Mouse (Mus musculus): Measurements from ENCODE around the gene Vipas39. TPM values are rescaled to one million over a fixed set of nuclear protein-coding genes. Genes with fewer than 3 reads are reported as not detected.

Vipas39 gene
- polyA plus RNA-seq, 1 experiment from 2014 or later: 31.8 TPM

DNA sequence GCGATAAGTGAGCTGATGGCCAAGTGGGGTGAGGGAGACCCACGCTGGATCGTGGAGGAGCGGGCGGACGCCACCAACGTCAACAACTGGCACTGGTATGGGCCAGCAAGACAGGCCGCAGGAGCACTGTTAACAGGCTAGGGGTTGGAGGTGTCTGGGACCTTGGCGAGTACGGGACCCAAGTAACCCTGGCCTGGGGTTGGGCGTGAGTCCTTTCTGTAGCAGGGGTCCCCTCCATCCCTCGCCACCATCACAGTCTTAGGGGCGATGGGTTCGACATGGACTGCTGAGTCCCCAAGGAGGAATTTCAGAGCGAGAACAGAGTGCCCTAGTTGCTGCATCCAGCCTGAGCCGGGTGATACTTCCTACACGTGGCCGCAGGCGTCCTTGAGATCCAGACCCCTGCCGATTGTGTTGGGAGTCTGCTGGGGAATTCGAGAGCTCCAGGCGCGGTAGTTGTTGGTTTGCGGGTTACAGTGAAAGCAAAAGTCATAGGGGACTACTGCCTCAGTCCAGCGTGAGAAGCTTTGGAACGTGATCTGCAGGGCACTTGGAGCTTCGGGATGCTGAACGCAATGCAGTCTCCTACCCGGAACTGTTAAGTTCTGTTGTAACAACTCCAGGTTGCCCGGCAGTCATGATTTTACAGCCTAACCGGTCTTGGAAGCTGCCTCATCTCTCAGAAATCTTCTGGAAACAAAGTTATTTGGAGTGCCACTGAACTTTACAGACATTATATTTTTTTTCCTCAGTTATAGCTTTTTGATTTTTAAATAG lies 959 bp upstream of the Vipas39 start:
- Histone ChIP-seq H3K4me2 (peak overlapping the region; percentile 90), H3K9me3 (replicated peaks) (no peaks in the 10 kb centered on the region), H3K4me3 (peak overlapping the region; percentile 70), H3K9ac (peak overlapping the region; percentile 80), H3K27me3 (replicated peaks) (no peaks in the 10 kb centered on the region), H3K36me3 (peaks cover 52% of the 10 kb centered on the region), H3K4me1 (replicated peaks) (peaks cover 12% of the 10 kb centered on the region), H3K27ac (ENCODE audit: poor library complexity, severe bottlenecking) (peak overlapping the region; percentile 89)
- WGBS: under 1% methylated on average over 31 of the region's 31 CpGs
- peak; percentile 73 for ATAC-seq (ENCODE audit: insufficient number of reproducible peaks, low FRiP score)

DNA sequence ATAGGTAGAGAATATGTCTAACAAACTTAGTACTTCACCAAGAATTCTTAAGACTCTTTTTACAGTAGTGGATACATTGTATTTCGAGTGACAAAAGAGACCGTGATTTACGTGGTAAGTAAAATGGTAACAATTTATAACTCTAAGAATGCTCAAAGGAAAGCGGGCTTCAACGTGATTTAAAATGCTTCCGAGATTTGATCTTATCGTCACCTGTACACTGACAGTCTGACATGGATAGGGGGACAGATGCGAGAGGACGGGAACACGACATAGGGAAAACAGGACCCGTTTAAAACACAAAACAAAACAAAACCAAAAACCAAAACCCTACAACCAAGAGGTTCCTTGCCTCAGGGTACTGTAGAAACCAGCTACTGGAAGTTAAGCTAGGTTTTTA lies 612 bp downstream of the Vipas39 start:
- peak overlapping the region; percentile 90; the same call in 1 of the 2 replicates for H3K27ac ChIP-seq (ENCODE audit: poor library complexity, severe bottlenecking)
- H3K9ac ChIP-seq: peak overlapping the region; percentile 80
- no peaks in the 10 kb centered on the region for H3K9me3 ChIP-seq (replicated peaks)
- peaks cover 51% of the 10 kb centered on the region for H3K36me3 ChIP-seq
- no peaks in the 10 kb centered on the region for H3K27me3 ChIP-seq (replicated peaks)
- H3K4me3 ChIP-seq: peak overlapping the region; percentile 70
- ATAC-seq (ENCODE audit: insufficient number of reproducible peaks, low FRiP score): no peak
- peak overlapping the region; percentile 83 for H3K4me2 ChIP-seq
- H3K4me1 ChIP-seq (replicated peaks): peaks cover 12% of the 10 kb centered on the region
- 18% methylated on average over 11 of the region's 11 CpGs for WGBS

DNA sequence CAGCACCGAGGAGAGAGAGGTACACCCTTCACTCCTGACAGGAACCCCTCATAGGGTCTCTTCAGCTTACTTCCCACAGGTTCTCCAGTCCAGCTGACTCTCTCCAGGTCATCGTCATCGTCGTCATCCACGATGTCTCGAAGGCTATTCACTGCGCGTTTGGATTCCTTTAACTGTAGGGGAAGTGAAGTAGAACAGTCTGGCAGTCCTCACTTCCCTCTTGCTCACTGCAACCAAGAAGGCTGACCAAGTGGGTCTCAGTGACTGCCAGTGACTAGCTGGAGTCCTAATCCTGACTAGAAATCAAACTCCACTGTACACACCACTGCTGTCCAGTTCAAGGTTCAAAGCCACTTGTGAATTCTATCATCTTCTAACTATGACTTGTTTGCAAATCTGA lies 5.5 kb downstream of the Vipas39 start:
- peaks cover 76% of the 10 kb centered on the region for H3K36me3 ChIP-seq

DNA sequence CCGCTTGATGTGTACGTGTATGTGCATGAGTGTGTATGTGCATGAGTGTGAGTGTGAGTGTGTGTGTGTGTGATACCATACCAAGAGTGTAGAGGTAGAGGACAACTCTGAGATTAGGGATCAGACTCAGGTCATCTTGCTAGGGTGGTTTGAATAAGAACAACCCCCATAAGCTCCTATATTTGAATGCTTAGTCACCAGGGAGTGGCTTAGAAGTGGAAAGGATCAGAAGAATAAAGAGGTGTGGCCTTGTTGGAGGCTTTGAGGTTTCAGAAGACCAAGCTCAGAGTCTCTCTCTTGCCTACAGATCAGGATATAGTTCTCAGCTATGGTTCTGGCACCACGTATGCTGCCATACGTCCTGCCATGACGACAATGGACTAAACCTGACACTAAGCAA lies 9.4 kb downstream of the Vipas39 start:
- Histone ChIP-seq H3K4me2 (no peak overlapping the region), H3K4me3 (no peak overlapping the region), H3K27ac (ENCODE audit: poor library complexity, severe bottlenecking) (no peak overlapping the region), H3K9me3 (replicated peaks) (no peaks in the 10 kb centered on the region), H3K9ac (no peak overlapping the region), H3K27me3 (replicated peaks) (no peaks in the 10 kb centered on the region), H3K36me3 (peaks cover 88% of the 10 kb centered on the region), H3K4me1 (replicated peaks) (no peaks in the 10 kb centered on the region)
- ATAC-seq (ENCODE audit: insufficient number of reproducible peaks, low FRiP score): no peak
- 90% methylated on average over 5 of the region's 5 CpGs for WGBS

More for the DNA sequence above, 5.5 kb downstream of the Vipas39 start:
- no peak overlapping the region for H3K4me2 ChIP-seq
- H3K4me3 ChIP-seq: no peak overlapping the region
- H3K4me1 ChIP-seq (replicated peaks): 0 out of 2 replicates have a peak, but pooled peaks cover 3% of the 10 kb centered on the region
- no peaks in the 10 kb centered on the region for H3K9me3 ChIP-seq (replicated peaks)
- 92% methylated on average over 8 of the region's 8 CpGs for WGBS
- no peak overlapping the region for H3K9ac ChIP-seq
- H3K27ac ChIP-seq (ENCODE audit: poor library complexity, severe bottlenecking): no peak overlapping the region
- ATAC-seq (ENCODE audit: insufficient number of reproducible peaks, low FRiP score): no peak
- no peaks in the 10 kb centered on the region for H3K27me3 ChIP-seq (replicated peaks)

DNA sequence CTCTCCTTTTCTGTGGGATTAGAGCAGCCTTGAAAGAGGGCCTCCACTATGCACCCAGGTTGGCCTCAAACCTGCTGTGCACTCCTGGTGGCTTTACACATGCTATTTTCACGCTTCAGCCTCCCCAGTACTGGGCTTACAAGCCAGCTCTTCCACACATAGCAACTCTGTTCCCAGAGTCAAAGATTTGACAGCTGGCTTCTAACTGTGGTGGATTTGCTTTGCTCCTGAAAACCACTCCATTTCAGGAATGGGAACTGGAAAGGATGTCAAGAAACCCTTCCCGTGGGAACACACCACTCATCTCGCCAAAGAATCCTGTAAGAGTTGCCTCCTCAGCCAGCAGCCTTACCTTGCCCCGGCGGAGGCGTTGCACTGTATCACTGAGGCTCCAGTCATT lies 12.2 kb downstream of the Vipas39 start:
- H3K4me3 ChIP-seq: no peak overlapping the region
- WGBS: 91% methylated on average over 6 of the region's 6 CpGs
- H3K4me1 ChIP-seq (replicated peaks): no peaks in the 10 kb centered on the region
- H3K4me2 ChIP-seq: no peak overlapping the region
- peaks cover 93% of the 10 kb centered on the region for H3K36me3 ChIP-seq
- ATAC-seq (ENCODE audit: insufficient number of reproducible peaks, low FRiP score): no peak
- no peaks in the 10 kb centered on the region for H3K9me3 ChIP-seq (replicated peaks)
- H3K9ac ChIP-seq: no peak overlapping the region
- H3K27me3 ChIP-seq (replicated peaks): no peaks in the 10 kb centered on the region
- H3K27ac ChIP-seq (ENCODE audit: poor library complexity, severe bottlenecking): no peak overlapping the region

DNA sequence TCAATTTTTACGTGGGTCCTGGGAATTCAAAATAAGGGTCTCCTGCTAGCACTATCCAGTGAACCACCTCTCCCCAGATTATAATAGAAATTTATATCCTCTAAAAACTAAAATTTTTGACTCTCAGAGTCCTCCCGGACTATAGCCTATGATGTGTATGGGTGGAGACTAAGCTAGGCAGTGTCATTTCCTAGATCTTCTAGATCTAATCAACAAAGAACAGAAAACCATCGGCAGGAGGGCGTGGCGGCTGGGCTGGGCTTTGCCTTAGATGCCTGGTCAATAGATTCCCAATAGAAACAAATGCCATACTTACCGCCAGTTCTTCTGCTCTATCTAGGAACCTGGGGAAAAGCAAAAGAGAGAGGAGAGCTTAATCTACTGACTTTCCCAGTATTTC lies 15.9 kb downstream of the Vipas39 start:
- 87% methylated on average over 6 of the region's 6 CpGs for WGBS
- no peaks in the 10 kb centered on the region for H3K9me3 ChIP-seq (replicated peaks)
- no peaks in the 10 kb centered on the region for H3K4me1 ChIP-seq (replicated peaks)
- no peak overlapping the region for H3K27ac ChIP-seq (ENCODE audit: poor library complexity, severe bottlenecking)
- H3K4me2 ChIP-seq: no peak overlapping the region
- peaks cover 84% of the 10 kb centered on the region for H3K36me3 ChIP-seq
- H3K9ac ChIP-seq: no peak overlapping the region
- H3K27me3 ChIP-seq (replicated peaks): no peaks in the 10 kb centered on the region
- no peak overlapping the region for H3K4me3 ChIP-seq
- ATAC-seq (ENCODE audit: insufficient number of reproducible peaks, low FRiP score): no peak

DNA sequence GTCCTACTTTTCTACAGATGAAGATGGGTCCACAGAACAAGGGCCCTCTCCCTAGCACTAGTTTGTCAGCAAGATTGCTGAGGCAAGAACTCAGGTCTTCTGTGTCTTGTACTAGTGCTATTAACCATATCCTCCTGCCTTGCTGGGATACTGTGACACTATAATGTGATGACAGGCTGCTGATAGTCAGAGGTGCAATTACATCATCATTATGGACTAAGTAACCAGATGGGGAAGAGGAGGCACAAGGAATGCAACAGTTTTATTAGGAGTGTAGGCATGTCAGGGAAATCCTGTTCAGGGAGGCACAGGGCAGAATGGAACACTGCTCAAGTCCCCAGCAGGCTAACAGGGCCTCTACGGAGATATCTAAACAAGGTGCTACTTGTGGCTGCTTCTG lies 27.4 kb downstream of the Vipas39 start, which contains the start of gene Noxred1:
Gene Noxred1 (minus strand): TSS at position 101 of the 400 bp plus-strand sequence.
- Histone ChIP-seq H3K4me2 (no peak within 1 kb of the TSS), H3K27ac (ENCODE audit: poor library complexity, severe bottlenecking) (peak within 1 kb of the TSS; percentile 56), H3K27me3 (replicated peaks) (no peaks in the 10 kb centered on the region), H3K36me3 (peaks cover 49% of the 10 kb centered on the region), H3K9me3 (replicated peaks) (no peaks in the 10 kb centered on the region), H3K4me1 (replicated peaks) (peaks cover 16% of the 10 kb centered on the region), H3K4me3 (no peak within 1 kb of the TSS), H3K9ac (no peak within 1 kb of the TSS)
- WGBS: 57% methylated on average over 1 of the region's 1 CpGs
- ATAC-seq (ENCODE audit: insufficient number of reproducible peaks, low FRiP score): no peak

DNA sequence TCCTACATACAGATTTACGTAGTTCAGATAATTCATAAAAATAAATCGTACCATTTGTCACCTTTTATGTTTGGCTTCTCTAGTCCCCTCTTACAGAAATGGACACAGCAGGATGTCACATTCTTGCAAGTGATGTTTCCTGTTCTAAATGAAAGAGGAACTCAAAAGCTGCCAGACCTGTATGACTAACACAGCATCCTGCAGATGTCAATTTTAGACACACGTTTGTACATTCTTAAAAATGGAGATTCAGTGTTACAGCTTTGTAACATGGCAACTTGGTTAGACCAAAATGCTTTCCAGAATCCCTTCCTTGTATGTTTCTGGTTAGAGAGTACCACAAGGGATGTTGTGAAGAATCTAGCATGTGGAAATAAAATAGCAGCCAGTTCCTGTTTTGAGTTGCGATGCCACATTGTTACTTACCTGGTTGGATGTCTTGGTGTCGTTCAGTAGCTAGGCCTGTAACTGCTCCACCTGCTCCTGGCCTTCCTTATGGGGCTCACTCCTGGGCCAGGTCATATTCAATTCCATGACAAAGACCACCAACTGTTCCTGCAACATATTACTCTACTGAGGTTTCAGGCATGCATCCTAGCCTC lies 29.1 kb downstream of the Vipas39 start:
- H3K36me3 ChIP-seq: peaks cover 39% of the 10 kb centered on the region
- H3K9ac ChIP-seq: no peak overlapping the region
- H3K4me2 ChIP-seq: no peak overlapping the region
- H3K4me3 ChIP-seq: no peak overlapping the region
- WGBS: 89% methylated on average over 5 of the region's 5 CpGs
- H3K27ac ChIP-seq (ENCODE audit: poor library complexity, severe bottlenecking): no peak overlapping the region
- H3K27me3 ChIP-seq (replicated peaks): no peaks in the 10 kb centered on the region
- ATAC-seq (ENCODE audit: insufficient number of reproducible peaks, low FRiP score): no peak
- H3K4me1 ChIP-seq (replicated peaks): peaks cover 16% of the 10 kb centered on the region
- H3K9me3 ChIP-seq (replicated peaks): no peaks in the 10 kb centered on the region

DNA sequence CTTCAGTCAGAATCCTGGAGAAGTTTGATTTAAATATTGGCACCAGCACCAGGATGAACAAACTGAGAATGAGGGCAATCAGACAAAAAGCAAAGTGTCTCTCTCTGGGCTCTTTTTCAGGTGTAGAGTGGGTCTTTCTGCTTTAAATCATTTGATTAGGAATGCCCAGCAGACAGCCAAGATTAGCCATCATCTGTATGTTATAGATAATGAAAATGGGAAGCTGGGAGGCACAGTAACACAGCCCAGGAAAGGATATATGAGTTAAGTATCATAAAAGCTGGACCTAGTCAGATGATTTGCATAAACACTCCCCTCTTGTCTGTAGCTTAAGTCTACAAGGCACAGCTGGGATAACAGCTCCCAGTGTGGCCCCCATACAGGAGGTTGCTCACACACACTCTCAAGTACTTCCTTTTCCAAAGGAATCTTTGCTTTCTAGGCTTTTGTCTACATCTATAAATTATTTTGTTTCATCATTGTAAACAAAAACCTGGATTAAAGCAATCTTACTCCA lies 35.6 kb downstream of the Vipas39 start:
- Histone ChIP-seq H3K4me3 (no peak overlapping the region), H3K4me2 (no peak overlapping the region), H3K9ac (no peak overlapping the region), H3K4me1 (replicated peaks) (0 out of 2 replicates have a peak, but pooled peaks cover 1% of the 10 kb centered on the region), H3K9me3 (replicated peaks) (0 out of 2 replicates have a peak, but pooled peaks cover 3% of the 10 kb centered on the region), H3K36me3 (no peaks in the 10 kb centered on the region), H3K27ac (ENCODE audit: poor library complexity, severe bottlenecking) (no peak overlapping the region), H3K27me3 (replicated peaks) (no peaks in the 10 kb centered on the region)
- ATAC-seq (ENCODE audit: insufficient number of reproducible peaks, low FRiP score): no peak

DNA sequence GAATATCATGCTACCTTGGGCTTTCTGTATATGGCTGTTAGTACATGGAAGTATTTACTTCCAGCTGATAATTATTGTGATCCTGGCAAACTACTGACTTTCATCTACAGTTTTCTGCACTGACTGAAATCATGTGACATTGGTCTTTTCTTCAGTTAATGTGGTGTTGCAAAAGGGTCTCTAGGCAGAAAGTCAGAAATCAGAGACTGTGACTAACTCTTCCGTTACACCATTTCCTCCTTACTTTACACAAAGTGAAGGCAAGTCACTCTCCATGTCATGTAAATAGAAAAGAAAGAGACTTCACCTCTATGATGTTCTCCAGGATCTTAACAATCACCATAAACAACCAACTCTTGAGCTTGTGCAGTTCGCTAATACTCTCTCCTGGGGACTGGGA lies 36.4 kb downstream of the Vipas39 start:
- no peaks in the 10 kb centered on the region for H3K27me3 ChIP-seq (replicated peaks)
- 81% methylated on average over 2 of the region's 2 CpGs for WGBS
- ATAC-seq (ENCODE audit: insufficient number of reproducible peaks, low FRiP score): no peak
- H3K36me3 ChIP-seq: no peaks in the 10 kb centered on the region
- no peak overlapping the region for H3K4me2 ChIP-seq
- H3K9ac ChIP-seq: no peak overlapping the region
- 0 out of 2 replicates have a peak, but pooled peaks cover 7% of the 10 kb centered on the region for H3K4me1 ChIP-seq (replicated peaks)
- no peak overlapping the region for H3K4me3 ChIP-seq
- H3K9me3 ChIP-seq (replicated peaks): 0 out of 2 replicates have a peak, but pooled peaks cover 3% of the 10 kb centered on the region
- no peak overlapping the region for H3K27ac ChIP-seq (ENCODE audit: poor library complexity, severe bottlenecking)

DNA sequence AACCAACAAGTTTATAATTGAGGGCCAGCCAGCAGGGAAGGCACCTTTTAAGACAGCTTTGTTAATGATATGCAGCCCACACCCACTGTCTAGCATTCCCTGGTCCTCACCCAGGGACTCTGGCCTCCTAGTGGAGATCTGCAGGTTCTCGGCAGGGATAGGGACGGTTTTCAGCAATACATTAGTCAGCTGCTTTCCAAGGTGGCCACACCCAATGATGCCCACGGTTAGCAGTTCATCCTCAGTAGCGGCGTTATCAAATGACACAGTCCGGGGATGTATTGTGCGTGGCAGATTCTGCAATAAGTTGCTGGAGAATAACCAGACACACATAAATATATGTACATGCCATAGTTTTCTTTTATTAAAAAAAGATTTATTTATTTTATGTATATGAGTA lies 39.3 kb downstream of the Vipas39 start:
- no peak overlapping the region for H3K9ac ChIP-seq
- H3K27me3 ChIP-seq (replicated peaks): no peaks in the 10 kb centered on the region
- H3K36me3 ChIP-seq: no peaks in the 10 kb centered on the region
- 0 out of 2 replicates have a peak, but pooled peaks cover 3% of the 10 kb centered on the region for H3K9me3 ChIP-seq (replicated peaks)
- H3K4me3 ChIP-seq: no peak overlapping the region
- WGBS: 66% methylated on average over 7 of the region's 7 CpGs
- no peak overlapping the region for H3K27ac ChIP-seq (ENCODE audit: poor library complexity, severe bottlenecking)
- H3K4me2 ChIP-seq: no peak overlapping the region
- no peak for ATAC-seq (ENCODE audit: insufficient number of reproducible peaks, low FRiP score)
- 0 out of 2 replicates have a peak, but pooled peaks cover 7% of the 10 kb centered on the region for H3K4me1 ChIP-seq (replicated peaks)
